Mouse (Mus musculus): Measurements from ENCODE around the gene Klhl1. TPM values are rescaled to one million over a fixed set of nuclear protein-coding genes. Genes with fewer than 3 reads are reported as not detected.

Klhl1 gene
- total RNA-seq (2014; rRNA removed) = 6.5 and 7.3 TPM in 2 replicates
- polyA plus RNA-seq (2015; fragmentation: Nextera tagmentation; extraction: Ambion mirVana) = 2.8 and 2.9 TPM in 2 replicates

GRCm38 (mm10) chr14:96518954-96519682 lies at the start of gene Klhl1:
Klhl1 (minus strand) TSS chr14:96519102.
- Histone ChIP-seq H3K9ac (peak within 1 kb of the TSS; percentile 68), H3K27ac (ENCODE audit: low read depth, low read length) (peak within 1 kb of the TSS; percentile 17; the same call in 1 of the 2 replicates), H3K27me3 (ENCODE audit: insufficient read depth, low read length) (no peaks in the 10 kb centered on the region), H3K4me3 (ENCODE audit: low read depth, low read length) (peak within 1 kb of the TSS; percentile 61), H3K4me2 (ENCODE audit: low read depth) (peak within 1 kb of the TSS; percentile 94), H3K36me3 (ENCODE audit: insufficient read depth) (no peaks in the 10 kb centered on the region), H3K9me3 (ENCODE audit: low read length) (no peaks in the 10 kb centered on the region), H3K4me1 (ENCODE audit: insufficient read depth) (peaks cover 7% of the 10 kb centered on the region; the same call in 1 of the 2 replicates)
- 40% methylated on average over 13 of the region's 13 CpGs for WGBS
- TF ChIP-seq CTCF (IDR thresholded peaks at IDR 0.05; ENCODE audit: low read depth) = no peak
- ATAC-seq (peak; percentile 91), DNase-seq (no peak)

- no peaks in the 10 kb centered on the region for H3K27me3 ChIP-seq (ENCODE audit: insufficient read depth, low read length)
- 77% methylated on average over 2 of the region's 2 CpGs for WGBS
- no peak for TF ChIP-seq CTCF (IDR thresholded peaks at IDR 0.05; ENCODE audit: low read depth)
- no peak overlapping the region for H3K27ac ChIP-seq (ENCODE audit: low read depth, low read length)
- no peaks in the 10 kb centered on the region for H3K36me3 ChIP-seq (ENCODE audit: insufficient read depth)
- H3K4me2 ChIP-seq (ENCODE audit: low read depth) = no peak overlapping the region
- no peaks in the 10 kb centered on the region for H3K9me3 ChIP-seq (ENCODE audit: low read length)
- ATAC-seq = no peak
- no peak overlapping the region for H3K9ac ChIP-seq
- no peak for DNase-seq
- no peak overlapping the region for H3K4me3 ChIP-seq (ENCODE audit: low read depth, low read length)
- H3K4me1 ChIP-seq (ENCODE audit: insufficient read depth) = no peaks in the 10 kb centered on the region
Measured at GRCm38 (mm10) chr14:96553668-96554067, 34.8 kb upstream of the Klhl1 start.

- peak; percentile 88 for ATAC-seq
- H3K27ac ChIP-seq (ENCODE audit: low read depth, low read length) = peak overlapping the region; percentile 17; the same call in 1 of the 2 replicates
- 2% methylated on average over 35 of the region's 35 CpGs for WGBS
- H3K27me3 ChIP-seq (ENCODE audit: insufficient read depth, low read length) = no peaks in the 10 kb centered on the region
- peaks cover 7% of the 10 kb centered on the region; the same call in 1 of the 2 replicates for H3K4me1 ChIP-seq (ENCODE audit: insufficient read depth)
- peak overlapping the region; percentile 94 for H3K4me2 ChIP-seq (ENCODE audit: low read depth)
- DNase-seq = peak; percentile 66
- H3K9ac ChIP-seq = peak overlapping the region; percentile 68
- no peaks in the 10 kb centered on the region for H3K36me3 ChIP-seq (ENCODE audit: insufficient read depth)
- H3K4me3 ChIP-seq (ENCODE audit: low read depth, low read length) = peak overlapping the region; percentile 61
- no peaks in the 10 kb centered on the region for H3K9me3 ChIP-seq (ENCODE audit: low read length)
- TF ChIP-seq CTCF (IDR thresholded peaks at IDR 0.05; ENCODE audit: low read depth) = no peak
Measured at GRCm38 (mm10) chr14:96518151-96518953, 550 bp downstream of the Klhl1 start.

GRCm38 (mm10) chr14:96517727-96518126 lies 1.2 kb downstream of the Klhl1 start:
- whole genome bisulfite sequencing = 7% methylated on average over 9 of the region's 9 CpGs
- Histone ChIP-seq H3K4me2 (ENCODE audit: low read depth) (peak overlapping the region; percentile 94), H3K27ac (ENCODE audit: low read depth, low read length) (0 out of 2 replicates have a peak overlapping the region, but pooled peaks have one; percentile 17), H3K9ac (peak overlapping the region; percentile 68), H3K9me3 (ENCODE audit: low read length) (no peaks in the 10 kb centered on the region), H3K4me1 (ENCODE audit: insufficient read depth) (peaks cover 7% of the 10 kb centered on the region; the same call in 1 of the 2 replicates), H3K36me3 (ENCODE audit: insufficient read depth) (no peaks in the 10 kb centered on the region), H3K27me3 (ENCODE audit: insufficient read depth, low read length) (no peaks in the 10 kb centered on the region), H3K4me3 (ENCODE audit: low read depth, low read length) (peak overlapping the region; percentile 61)
- ATAC-seq (no peak), DNase-seq (peak; percentile 4)
- no peak for TF ChIP-seq CTCF (IDR thresholded peaks at IDR 0.05; ENCODE audit: low read depth)

- Histone ChIP-seq H3K4me1 (ENCODE audit: insufficient read depth) (no peaks in the 10 kb centered on the region), H3K9me3 (ENCODE audit: low read length) (no peaks in the 10 kb centered on the region), H3K27me3 (ENCODE audit: insufficient read depth, low read length) (no peaks in the 10 kb centered on the region), H3K36me3 (ENCODE audit: insufficient read depth) (no peaks in the 10 kb centered on the region), H3K27ac (ENCODE audit: low read depth, low read length) (no peak overlapping the region), H3K9ac (no peak overlapping the region), H3K4me3 (ENCODE audit: low read depth, low read length) (no peak overlapping the region), H3K4me2 (ENCODE audit: low read depth) (no peak overlapping the region)
- no peak for TF ChIP-seq CTCF (IDR thresholded peaks at IDR 0.05; ENCODE audit: low read depth)
- ATAC-seq = no peak
- DNase-seq = no peak
- WGBS = 83% methylated on average over 2 of the region's 2 CpGs
Measured at GRCm38 (mm10) chr14:96499936-96500335, 19.0 kb downstream of the Klhl1 start.

- ATAC-seq = no peak
- no peak for TF ChIP-seq CTCF (IDR thresholded peaks at IDR 0.05; ENCODE audit: low read depth)
Measured at GRCm38 (mm10) chr14:96471812-96472211, 47.1 kb downstream of the Klhl1 start.

GRCm38 (mm10) chr14:96471336-96471735 lies 47.6 kb downstream of the Klhl1 start:
- Histone ChIP-seq H3K4me2 (ENCODE audit: low read depth) (no peak overlapping the region), H3K4me3 (ENCODE audit: low read depth, low read length) (no peak overlapping the region), H3K9me3 (ENCODE audit: low read length) (no peaks in the 10 kb centered on the region), H3K4me1 (ENCODE audit: insufficient read depth) (no peaks in the 10 kb centered on the region), H3K9ac (no peak overlapping the region), H3K27ac (ENCODE audit: low read depth, low read length) (no peak overlapping the region), H3K36me3 (ENCODE audit: insufficient read depth) (no peaks in the 10 kb centered on the region), H3K27me3 (ENCODE audit: insufficient read depth, low read length) (no peaks in the 10 kb centered on the region)
- no peak for ATAC-seq
- no peak for TF ChIP-seq CTCF (IDR thresholded peaks at IDR 0.05; ENCODE audit: low read depth)
- no peak for DNase-seq

More at GRCm38 (mm10) chr14:96471812-96472211, 47.1 kb downstream of the Klhl1 start:
- DNase-seq = no peak
- no peaks in the 10 kb centered on the region for H3K27me3 ChIP-seq (ENCODE audit: insufficient read depth, low read length)
- no peak overlapping the region for H3K4me2 ChIP-seq (ENCODE audit: low read depth)
- no peak overlapping the region for H3K9ac ChIP-seq
- no peak overlapping the region for H3K4me3 ChIP-seq (ENCODE audit: low read depth, low read length)
- no peaks in the 10 kb centered on the region for H3K9me3 ChIP-seq (ENCODE audit: low read length)
- no peaks in the 10 kb centered on the region for H3K36me3 ChIP-seq (ENCODE audit: insufficient read depth)
- 25% methylated on average over 2 of the region's 2 CpGs for WGBS
- H3K4me1 ChIP-seq (ENCODE audit: insufficient read depth) = no peaks in the 10 kb centered on the region
- H3K27ac ChIP-seq (ENCODE audit: low read depth, low read length) = no peak overlapping the region
